Mouse (Mus musculus): ENCODE measurements around the gene Rabepk. TPM values are rescaled to one million over a fixed set of nuclear protein-coding genes. Genes with fewer than 3 reads are reported as not detected.

Gene Rabepk
- polyA plus RNA-seq, 1 experiment, result 24.4 TPM

DNA sequence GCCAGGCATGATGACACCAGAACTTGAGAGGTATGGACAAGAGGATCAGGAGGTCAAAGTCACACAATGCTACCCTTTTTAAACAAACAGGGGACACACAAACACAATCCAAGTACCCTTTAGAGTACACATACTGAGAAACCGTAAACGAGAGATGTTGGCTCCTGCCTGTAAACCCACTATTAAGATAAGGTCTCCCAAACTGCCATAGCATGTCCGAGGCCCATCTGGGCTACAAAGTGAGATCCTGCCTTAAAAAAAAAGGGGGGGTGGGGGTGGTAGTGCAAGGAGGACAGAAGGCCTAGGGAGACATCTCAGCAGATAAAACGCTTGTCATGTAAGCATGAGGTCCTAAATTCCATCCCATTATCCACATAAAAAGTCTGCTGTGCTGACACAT lies 51.2 kb downstream of the Rabepk start:
- WGBS, result 56% methylated on average over 4 of the region's 4 CpGs
- Histone ChIP-seq H3K4me3 (replicated peaks; ENCODE audit: extremely low read depth, low read depth, low read length) (no peak overlapping the region), H3K4me1 (ENCODE audit: control insufficient read depth, insufficient read depth, low read length) (peaks cover 2% of the 10 kb centered on the region; the same call in 1 of the 2 replicates)
- TF ChIP-seq CTCF (IDR thresholded peaks at IDR 0.05; ENCODE audit: insufficient read depth, low read length) (no peak), POLR2A (IDR thresholded peaks at IDR 0.05; ENCODE audit: borderline replicate concordance, extremely low read depth, low read depth, low read length) (no peak)
- DNase-seq, result no peak

DNA sequence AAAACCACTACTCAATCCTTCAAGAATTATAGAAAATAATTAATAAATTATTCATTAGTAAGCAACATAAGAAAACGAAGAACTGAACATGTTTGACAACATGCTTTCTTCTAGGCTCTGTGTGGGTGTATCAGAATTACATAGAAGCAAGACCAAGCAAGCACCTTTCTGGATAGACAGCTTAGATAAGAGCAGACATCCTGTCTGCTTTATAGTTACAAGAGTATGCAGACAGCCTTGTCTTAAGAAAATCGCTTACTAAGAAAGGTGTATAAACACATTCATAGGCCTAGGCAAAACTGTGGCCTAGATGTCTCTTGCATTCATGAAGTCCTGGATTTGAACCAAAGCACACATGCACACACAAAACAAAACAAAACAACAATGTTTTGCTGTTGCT lies 54.0 kb downstream of the Rabepk start:
- no peak for DNase-seq
- Histone ChIP-seq H3K4me3 (replicated peaks; ENCODE audit: extremely low read depth, low read depth, low read length) (no peak overlapping the region), H3K4me1 (ENCODE audit: control insufficient read depth, insufficient read depth, low read length) (peaks cover 8% of the 10 kb centered on the region; the same call in 1 of the 2 replicates)
- TF ChIP-seq CTCF (IDR thresholded peaks at IDR 0.05; ENCODE audit: insufficient read depth, low read length) (no peak), POLR2A (IDR thresholded peaks at IDR 0.05; ENCODE audit: borderline replicate concordance, extremely low read depth, low read depth, low read length) (no peak)
- 76% methylated on average over 2 of the region's 2 CpGs for WGBS

DNA sequence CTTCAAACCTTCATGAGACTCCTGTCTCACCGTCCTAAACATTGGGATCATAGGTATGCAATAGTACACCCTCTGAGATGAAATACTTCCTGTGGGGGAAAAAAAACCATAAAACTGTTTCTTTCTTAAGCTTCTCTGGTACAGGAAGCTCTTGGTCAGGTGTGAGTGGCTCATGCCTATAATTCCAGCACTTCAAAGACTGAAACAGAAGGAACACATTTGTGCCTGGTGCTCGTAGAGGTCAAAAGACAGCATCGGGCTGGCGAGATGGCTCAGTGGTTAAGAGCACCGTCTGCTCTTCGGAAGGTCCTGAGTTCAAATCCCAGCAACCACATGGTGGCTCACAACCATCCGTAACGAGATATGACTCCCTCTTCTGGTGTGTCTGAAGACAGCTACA lies 55.2 kb downstream of the Rabepk start:
- Histone ChIP-seq H3K4me3 (replicated peaks; ENCODE audit: extremely low read depth, low read depth, low read length) (no peak overlapping the region), H3K4me1 (ENCODE audit: control insufficient read depth, insufficient read depth, low read length) (peaks cover 8% of the 10 kb centered on the region; the same call in 1 of the 2 replicates)
- TF ChIP-seq POLR2A (IDR thresholded peaks at IDR 0.05; ENCODE audit: borderline replicate concordance, extremely low read depth, low read depth, low read length) (no peak), CTCF (IDR thresholded peaks at IDR 0.05; ENCODE audit: insufficient read depth, low read length) (no peak)
- WGBS, result 86% methylated on average over 8 of the region's 8 CpGs
- no peak for DNase-seq

DNA sequence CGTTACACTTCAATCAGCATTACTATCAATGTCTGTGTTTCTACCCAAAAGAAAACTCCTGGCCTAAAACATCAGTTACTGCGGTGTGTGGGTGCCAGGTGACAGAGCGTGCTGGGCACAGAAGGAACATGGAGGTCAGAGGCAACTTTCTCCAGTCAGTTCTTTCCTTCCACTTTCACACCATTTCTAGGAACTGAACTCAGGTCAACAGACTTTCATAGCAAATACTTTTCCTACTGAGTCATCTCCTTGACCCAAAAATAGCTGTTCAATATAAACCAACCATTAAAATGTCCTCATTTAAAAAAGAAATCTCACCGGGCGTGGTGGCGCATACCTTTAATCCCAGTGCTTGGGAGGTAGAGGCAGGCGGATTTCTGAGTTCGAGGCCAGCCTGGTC lies 57.0 kb downstream of the Rabepk start:
- WGBS, result 60% methylated on average over 8 of the region's 8 CpGs
- Histone ChIP-seq H3K4me3 (replicated peaks; ENCODE audit: extremely low read depth, low read depth, low read length) (no peak overlapping the region), H3K4me1 (ENCODE audit: control insufficient read depth, insufficient read depth, low read length) (peaks cover 8% of the 10 kb centered on the region; the same call in 1 of the 2 replicates)
- no peak for TF ChIP-seq POLR2A (IDR thresholded peaks at IDR 0.05; ENCODE audit: borderline replicate concordance, extremely low read depth, low read depth, low read length)
- no peak for DNase-seq

DNA sequence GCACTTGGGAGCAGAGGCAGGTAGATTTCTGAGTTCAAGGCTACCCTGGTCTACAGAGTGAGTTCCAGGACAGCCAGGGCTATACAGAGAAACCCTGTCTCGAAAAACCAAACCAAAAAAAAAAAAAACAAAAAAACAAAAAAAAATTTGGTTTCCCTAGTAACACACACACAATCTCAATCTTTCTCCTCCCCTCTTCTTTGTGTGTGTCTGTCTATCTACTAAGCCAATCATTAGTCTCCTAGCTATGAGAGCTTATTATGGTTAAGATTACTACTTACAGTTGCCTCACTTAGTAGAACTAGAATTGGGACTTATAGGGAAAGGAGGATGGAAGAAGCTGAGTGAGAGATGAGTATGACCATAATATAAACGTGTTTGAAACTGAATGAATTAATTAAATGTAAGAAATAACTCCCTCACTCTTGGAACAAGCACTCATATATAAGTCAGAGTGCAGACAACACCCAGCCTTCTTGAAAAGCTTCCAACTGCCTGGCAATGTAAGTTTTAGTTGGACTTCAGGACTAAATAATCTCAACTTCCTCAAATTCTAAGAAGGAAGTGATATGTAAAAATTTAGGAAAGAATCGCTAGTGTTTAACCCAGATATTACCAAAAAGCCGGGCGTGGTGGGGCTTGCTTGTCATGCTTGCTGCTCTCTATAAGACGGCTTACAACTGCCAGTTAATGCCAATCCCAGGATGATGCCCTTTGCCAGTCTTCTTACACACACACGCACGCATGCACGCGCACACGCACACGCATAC lies 58.1 kb downstream of the Rabepk start:
- H3K4me1 ChIP-seq (ENCODE audit: control insufficient read depth, insufficient read depth, low read length), result peaks cover 8% of the 10 kb centered on the region; the same call in 1 of the 2 replicates
- TF ChIP-seq CTCF (IDR thresholded peaks at IDR 0.05; ENCODE audit: insufficient read depth, low read length) (no peak), POLR2A (IDR thresholded peaks at IDR 0.05; ENCODE audit: borderline replicate concordance, extremely low read depth, low read depth, low read length) (no peak)
- no peak overlapping the region for H3K4me3 ChIP-seq (replicated peaks; ENCODE audit: extremely low read depth, low read depth, low read length)
- WGBS, result 81% methylated on average over 12 of the region's 12 CpGs
- no peak for DNase-seq

DNA sequence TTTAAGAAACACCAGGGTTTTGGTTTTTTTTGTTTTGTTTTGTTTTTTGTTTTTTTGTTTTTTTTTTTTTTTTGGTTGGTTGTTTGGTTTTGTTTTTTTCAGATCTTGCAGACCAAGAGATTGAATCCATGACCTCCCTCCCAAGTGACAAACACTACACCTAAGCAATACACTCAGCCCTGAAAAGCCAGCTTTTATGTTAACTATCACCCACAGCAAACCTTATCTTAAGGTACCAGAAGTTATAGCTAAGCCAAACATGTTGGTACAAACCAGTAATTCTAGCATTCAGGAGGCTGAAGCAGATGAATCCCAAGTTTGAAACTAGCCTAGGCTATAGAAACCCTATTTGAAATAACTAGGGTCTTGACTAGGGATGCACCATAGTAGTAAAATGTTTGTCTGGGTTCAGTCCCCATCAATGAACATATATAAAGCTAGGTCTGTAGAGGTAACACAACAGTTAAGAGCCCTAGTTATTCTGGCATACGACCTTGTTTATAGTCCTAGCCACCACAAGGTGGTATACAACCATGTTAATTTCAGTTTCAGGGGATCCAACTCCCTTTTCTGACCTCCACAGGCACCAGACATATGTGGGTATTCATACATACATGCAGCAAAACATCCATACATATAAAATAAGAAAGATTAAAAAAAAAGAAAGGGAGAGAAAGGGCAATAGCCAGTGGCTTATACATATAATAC lies 59.9 kb downstream of the Rabepk start:
- H3K4me1 ChIP-seq (ENCODE audit: control insufficient read depth, insufficient read depth, low read length), result peaks cover 8% of the 10 kb centered on the region; the same call in 1 of the 2 replicates
- WGBS, result 74% methylated on average over 1 of the region's 1 CpGs
- DNase-seq, result no peak
- H3K4me3 ChIP-seq (replicated peaks; ENCODE audit: extremely low read depth, low read depth, low read length), result no peak overlapping the region
- no peak for TF ChIP-seq POLR2A (IDR thresholded peaks at IDR 0.05; ENCODE audit: borderline replicate concordance, extremely low read depth, low read depth, low read length)
- no peak for TF ChIP-seq CTCF (IDR thresholded peaks at IDR 0.05; ENCODE audit: insufficient read depth, low read length)

DNA sequence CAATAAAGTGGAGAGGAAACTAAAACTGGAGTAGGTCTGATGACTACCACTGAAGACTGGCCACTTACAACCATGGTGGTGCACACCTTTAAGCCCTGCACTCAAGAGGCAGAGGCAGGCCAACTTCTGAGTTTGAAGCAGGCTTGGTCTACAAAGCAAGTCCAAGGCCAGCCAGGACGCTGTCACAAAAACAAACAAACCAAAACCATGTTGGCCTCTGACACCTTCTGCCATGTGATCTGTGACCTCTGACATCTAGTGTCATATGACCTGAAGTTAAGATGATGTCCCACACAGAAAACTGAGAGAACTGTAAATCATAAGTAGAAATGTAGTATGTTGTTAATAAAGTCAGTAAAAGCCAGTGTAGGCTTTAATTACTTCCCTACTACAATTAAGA lies 61.8 kb downstream of the Rabepk start:
- Histone ChIP-seq H3K4me3 (replicated peaks; ENCODE audit: extremely low read depth, low read depth, low read length) (no peak overlapping the region), H3K4me1 (ENCODE audit: control insufficient read depth, insufficient read depth, low read length) (peaks cover 6% of the 10 kb centered on the region; the same call in 1 of the 2 replicates)
- WGBS, result 29% methylated on average over 1 of the region's 1 CpGs
- TF ChIP-seq POLR2A (IDR thresholded peaks at IDR 0.05; ENCODE audit: borderline replicate concordance, extremely low read depth, low read depth, low read length) (no peak), CTCF (IDR thresholded peaks at IDR 0.05; ENCODE audit: insufficient read depth, low read length) (no peak)
- DNase-seq, result no peak

DNA sequence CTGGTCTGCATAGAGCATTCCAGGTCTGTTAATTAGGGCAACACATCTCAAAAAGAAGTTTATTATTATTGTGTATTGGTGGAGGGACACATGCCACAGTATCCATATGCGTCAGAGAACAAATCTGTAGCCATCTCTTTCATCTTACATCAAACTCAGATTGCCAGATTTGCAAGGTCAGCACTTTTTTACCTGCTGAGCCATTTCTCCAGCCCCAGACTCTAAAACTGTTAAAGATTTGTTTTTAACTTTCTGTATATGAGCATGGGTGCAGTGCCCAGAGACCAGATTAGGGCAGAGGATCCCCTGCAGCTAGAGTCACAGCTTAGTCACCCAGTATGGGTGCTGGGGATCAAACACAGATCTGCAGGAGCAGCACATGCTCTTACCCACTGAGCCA lies 63.1 kb downstream of the Rabepk start:
- 72% methylated on average over 1 of the region's 1 CpGs for WGBS
- no peak for DNase-seq
- TF ChIP-seq POLR2A (IDR thresholded peaks at IDR 0.05; ENCODE audit: borderline replicate concordance, extremely low read depth, low read depth, low read length) (no peak), CTCF (IDR thresholded peaks at IDR 0.05; ENCODE audit: insufficient read depth, low read length) (no peak)
- peaks cover 2% of the 10 kb centered on the region; the same call in 1 of the 2 replicates for H3K4me1 ChIP-seq (ENCODE audit: control insufficient read depth, insufficient read depth, low read length)
- H3K4me3 ChIP-seq (replicated peaks; ENCODE audit: extremely low read depth, low read depth, low read length), result no peak overlapping the region

Other genes starting within 250 kb of the Rabepk start
- 16.7 and 20.3 TPM in 2 replicates for gene Gapvd1, start 44.7 kb downstream of the Rabepk start, polyA plus RNA-seq (2012; rRNA removed)
- gene Hspa5, start 27.9 kb downstream of the Rabepk start, polyA plus RNA-seq (2012; rRNA removed), result 463 and 672 TPM in 2 replicates
- 46.0 and 59.3 TPM in 2 replicates for gene Fbxw2, start 26.4 kb upstream of the Rabepk start, polyA plus RNA-seq (2012; rRNA removed)
- gene Gm34653, start 33.1 kb upstream of the Rabepk start, polyA plus RNA-seq (2012; rRNA removed), result not detected in 2 replicates
- 30.6 and 30.8 TPM in 2 replicates for gene Cutal, start 74.5 kb upstream of the Rabepk start, polyA plus RNA-seq (2012; rRNA removed)
- gene Psmd5, start 75.1 kb upstream of the Rabepk start, polyA plus RNA-seq (2012; rRNA removed), result 7.8 and 11.7 TPM in 2 replicates
- 1.1 and 1.5 TPM in 2 replicates for gene Phf19, start 114.1 kb upstream of the Rabepk start, polyA plus RNA-seq (2012; rRNA removed)
- gene Traf1, start 161.9 kb upstream of the Rabepk start, polyA plus RNA-seq (2012; rRNA removed), result 52.3 and 59.6 TPM in 2 replicates

Measured in lung, adult 2 months (tissue).